Mouse (Mus musculus) liver, embryonic 14.5 days (tissue): ENCODE measurements at regions not wholly inside any gene's neighbourhood (a gene's known extent, or its start where the extent isn't known, plus 50 kb on each side); places are given as distances from the start of the nearest gene placed in this dataset.

Experiments used
- ATAC-seq: fragments of 200-750 bp; cut with Nextera tagmentation; 2 replicates; pipeline ENCODE4 v1.8.0; 2017; ENCODE audit warnings: moderate number of reproducible peaks, mild to moderate bottlenecking, moderate library complexity; ENCODE audit not compliant: insufficient read depth
- DNase-seq, 3 experiments: peaks; one replicate each; pipeline ENCODE4 v3.0.0-alpha.2; 2012 to 2013; ENCODE audit warnings: low read depth in 3 of 3, low spot score in 3 of 3
- H3K27ac ChIP-seq: fragments of 300-500 bp; sonication (generic); 2 replicates; pipeline ENCODE4 v1.5.1; 2014; ENCODE audit warnings: moderate library complexity, mild to moderate bottlenecking, control low read depth, inconsistent platforms
- H3K27me3 ChIP-seq: fragments of 300-500 bp; sonication (generic); 2 replicates; pipeline ENCODE4 v1.6.1; 2014; ENCODE audit warnings: mild to moderate bottlenecking, low read length, moderate library complexity; ENCODE audit not compliant: control insufficient read depth, insufficient read depth
- H3K36me3 ChIP-seq: fragments of 300-500 bp; sonication (generic); replicated peaks from 2 replicates; pipeline ENCODE4 v1.6.1; 2014; ENCODE audit warnings: low read depth; ENCODE audit not compliant: control insufficient read depth, insufficient read depth
- H3K4me1 ChIP-seq, 2 experiments: fragments of 200-500 bp in 1 of 2; fragments of 300-500 bp in 1 of 2; sonication (generic) in 1 of 2; replicated peaks; 2 replicates each; pipeline ENCODE4 v1.6.1; 2012 to 2014; ENCODE audit warnings: antibody characterized with exemption in 1 of 2, inconsistent platforms in 1 of 2, low read length in 1 of 2; ENCODE audit not compliant: control insufficient read depth in 2 of 2, insufficient read depth in 2 of 2
- H3K4me2 ChIP-seq: fragments of 300-500 bp; sonication (generic); 2 replicates; pipeline ENCODE4 v1.6.1; 2014; ENCODE audit warnings: low read depth, mild to moderate bottlenecking, control low read depth, moderate library complexity
- H3K4me3 ChIP-seq, 2 experiments: fragments of 200-500 bp in 1 of 2; fragments of 300-500 bp in 1 of 2; sonication (generic) in 1 of 2; 2 replicates each; pipeline ENCODE4 v1.5.1; 2012 to 2014; ENCODE audit warnings: low read depth in 2 of 2, low read length in 2 of 2, mild to moderate bottlenecking in 2 of 2, control low read depth in 1 of 2, inconsistent platforms in 1 of 2, moderate library complexity in 1 of 2; ENCODE audit not compliant: insufficient read depth in 1 of 2
- H3K9ac ChIP-seq: fragments of 300-500 bp; sonication (generic); replicated peaks from 2 replicates; pipeline ENCODE4 v1.6.1; 2014; ENCODE audit warnings: mild to moderate bottlenecking, control low read depth, moderate library complexity
- H3K9me3 ChIP-seq: fragments of 300-500 bp; sonication (generic); 2 replicates; pipeline ENCODE4 v1.6.1; 2016; ENCODE audit warnings: low read length, mixed read lengths; ENCODE audit not compliant: control insufficient read depth
- CTCF ChIP-seq: IDR thresholded peaks from 2 replicates; pipeline ENCODE4 v1.5.1; 2016; ENCODE audit warnings: antibody characterized with exemption, low read depth, control low read depth
- EP300 ChIP-seq: IDR thresholded peaks from 2 replicates; pipeline ENCODE4 v1.6.1; 2016; ENCODE audit warnings: antibody characterized with exemption, low read depth
- WGBS: fragments of 180-500 bp; shearing (Covaris S2); extraction: QIAGEN DNeasy Blood & Tissue Kit; methylation state at CpG from one replicate; pipeline ENCODE4 v1.1.7; 2014; ENCODE audit not compliant: insufficient replicate concordance; 5-methylcytosine and 5-hydroxymethylcytosine counted together

GRCm38 (mm10) chr1:166895945-166896344 is 105.3 kb upstream of the Fam78b start:
- no peak overlapping the region for H3K9ac ChIP-seq
- ATAC-seq: no peak
- no peaks in the 10 kb centered on the region for H3K9me3 ChIP-seq
- TF ChIP-seq EP300: no peak
- no peak for TF ChIP-seq CTCF
- DNase-seq: no peak
- H3K4me1 ChIP-seq: no peaks in the 10 kb centered on the region
- H3K4me2 ChIP-seq: no peak overlapping the region
- no peaks in the 10 kb centered on the region for H3K27me3 ChIP-seq
- H3K36me3 ChIP-seq: no peaks in the 10 kb centered on the region
- H3K27ac ChIP-seq: no peak overlapping the region
- 54% methylated on average over 5 of the region's 5 CpGs for WGBS
- H3K4me3 ChIP-seq: no peak overlapping the region

GRCm38 (mm10) chr1:166898741-166899140 is 102.5 kb upstream of the Fam78b start:
- H3K4me3 ChIP-seq: no peak overlapping the region
- TF ChIP-seq CTCF (no peak), EP300 (no peak)
- H3K9ac ChIP-seq: no peak overlapping the region
- no peaks in the 10 kb centered on the region for H3K27me3 ChIP-seq
- no peak overlapping the region for H3K27ac ChIP-seq
- DNase-seq: no peak
- H3K4me2 ChIP-seq: no peak overlapping the region
- no peaks in the 10 kb centered on the region for H3K4me1 ChIP-seq
- ATAC-seq: no peak
- no peaks in the 10 kb centered on the region for H3K9me3 ChIP-seq
- no peaks in the 10 kb centered on the region for H3K36me3 ChIP-seq
- WGBS: 63% methylated on average over 2 of the region's 2 CpGs

- 28% methylated on average over 6 of the region's 6 CpGs for WGBS
- Histone ChIP-seq H3K27ac (no peak overlapping the region), H3K36me3 (no peaks in the 10 kb centered on the region), H3K4me1 (no peaks in the 10 kb centered on the region), H3K27me3 (no peaks in the 10 kb centered on the region), H3K9me3 (no peaks in the 10 kb centered on the region), H3K4me3 (no peak overlapping the region), H3K9ac (no peak overlapping the region), H3K4me2 (no peak overlapping the region)
- TF ChIP-seq EP300 (no peak), CTCF (no peak)
- DNase-seq: no peak
- ATAC-seq: no peak
Observed at GRCm38 (mm10) chr1:166899238-166899637, 102.0 kb upstream of the Fam78b start.

- WGBS: 69% methylated on average over 4 of the region's 4 CpGs
- TF ChIP-seq CTCF (no peak), EP300 (no peak)
- Histone ChIP-seq H3K4me1 (no peaks in the 10 kb centered on the region), H3K9me3 (no peaks in the 10 kb centered on the region), H3K4me3 (no peak overlapping the region), H3K36me3 (no peaks in the 10 kb centered on the region), H3K27me3 (no peaks in the 10 kb centered on the region), H3K4me2 (no peak overlapping the region), H3K9ac (no peak overlapping the region), H3K27ac (no peak overlapping the region)
- ATAC-seq (no peak), DNase-seq (no peak)
Observed at GRCm38 (mm10) chr1:166900028-166900427, 101.2 kb upstream of the Fam78b start.

GRCm38 (mm10) chr1:166900441-166901161 is 100.6 kb upstream of the Fam78b start:
- 49% methylated on average over 8 of the region's 8 CpGs for WGBS
- no peak for DNase-seq

More at GRCm38 (mm10) chr1:166900441-166901161, 100.6 kb upstream of the Fam78b start:
- no peak overlapping the region for H3K4me3 ChIP-seq
- no peak for TF ChIP-seq EP300
- TF ChIP-seq CTCF: no peak
- no peak overlapping the region for H3K4me2 ChIP-seq
- no peak overlapping the region for H3K9ac ChIP-seq
- ATAC-seq: no peak
- H3K9me3 ChIP-seq: no peaks in the 10 kb centered on the region
- H3K27me3 ChIP-seq: no peaks in the 10 kb centered on the region
- no peak overlapping the region for H3K27ac ChIP-seq
- no peaks in the 10 kb centered on the region for H3K4me1 ChIP-seq
- H3K36me3 ChIP-seq: no peaks in the 10 kb centered on the region
